Mouse (Mus musculus) adrenal gland, postnatal 25 days (tissue): Measurements from ENCODE around the gene Fam8a1. TPM values are rescaled to one million over a fixed set of nuclear protein-coding genes. Genes with fewer than 3 reads are reported as not detected.

Experiments
- DNase-seq: peaks from one replicate; pipeline ENCODE4 v3.0.0; 2021; ENCODE audit warnings: mixed read lengths
- long read RNA-seq: library from polyadenylated mRNA; stranded (forward); transcript quantifications from one replicate; pipeline ENCODE4 v2.0.0, GENCODE M21; 2021
- total RNA-seq: library from RNA; stranded (reverse); gene quantifications from 2 replicates; pipeline ENCODE4 v1.2.3, GENCODE M21; 2021

Fam8a1 gene
- 52.3 and 53.6 TPM in 2 replicates for total RNA-seq
- long read RNA-seq, transcript Fam8a1-201 (5 exons, 3,664 nt) = major isoform, 53 of 68 reads
- long read RNA-seq, partial matches to known transcripts = 4 of 68 reads
- long read RNA-seq, other reads (novel, unspliced or antisense) = 11 of 68 reads

DNA sequence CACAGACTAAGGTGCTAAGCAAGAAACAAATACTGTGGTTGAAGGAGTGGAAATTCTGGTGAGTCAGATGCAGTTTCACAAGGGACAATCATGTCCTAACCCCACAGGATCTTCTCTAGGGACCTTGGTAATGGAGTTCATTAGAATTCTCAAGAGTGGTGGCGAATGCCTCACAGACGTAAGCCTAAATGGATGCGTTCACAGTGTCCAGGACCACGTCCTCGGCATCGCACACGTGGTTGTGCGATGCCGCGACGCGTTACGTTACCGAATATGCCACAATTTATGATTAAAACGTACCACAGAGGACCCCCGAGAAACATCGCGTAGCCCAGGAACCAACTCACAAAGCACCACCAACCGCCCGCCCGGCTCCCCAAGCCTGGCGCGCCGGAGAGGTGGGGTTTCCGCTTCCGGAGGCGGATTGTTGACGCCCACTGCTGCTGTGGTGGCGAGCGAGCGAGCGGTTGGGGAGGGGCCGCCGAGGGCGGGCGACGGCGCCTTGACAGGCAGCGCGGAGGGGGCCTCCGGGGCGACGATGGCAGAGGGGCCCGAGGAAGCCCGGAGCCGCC is at the start of gene Fam8a1:
Gene Fam8a1, plus strand, starts transcription at position 475 of the 572 bp plus-strand sequence.
- DNase-seq = peak; percentile 92

DNA sequence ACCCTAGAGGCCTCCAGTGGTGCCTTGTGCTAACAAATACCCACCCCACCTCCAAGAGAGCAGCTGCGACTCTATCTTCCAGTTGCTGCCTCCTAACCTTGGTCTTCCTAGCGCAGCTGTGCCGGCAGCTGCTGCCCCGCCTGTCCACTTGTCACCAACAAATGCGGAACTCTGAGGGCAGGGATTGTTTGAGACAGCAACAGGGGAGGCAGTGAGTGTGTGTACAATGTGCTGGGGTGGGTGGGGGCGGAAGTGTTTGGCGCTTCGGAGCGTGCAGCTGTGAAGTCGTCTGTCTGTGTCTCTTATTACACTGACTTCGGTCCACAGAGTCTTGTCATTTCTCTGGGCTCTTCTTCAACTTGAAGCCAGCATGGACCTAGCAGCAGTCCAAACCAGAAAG is 49.7 kb upstream of the Fam8a1 start:
- DNase-seq = no peak

GRCm38 (mm10) chr13:46620964-46621757 is 48.2 kb upstream of the Fam8a1 start:
- DNase-seq = no peak

DNA sequence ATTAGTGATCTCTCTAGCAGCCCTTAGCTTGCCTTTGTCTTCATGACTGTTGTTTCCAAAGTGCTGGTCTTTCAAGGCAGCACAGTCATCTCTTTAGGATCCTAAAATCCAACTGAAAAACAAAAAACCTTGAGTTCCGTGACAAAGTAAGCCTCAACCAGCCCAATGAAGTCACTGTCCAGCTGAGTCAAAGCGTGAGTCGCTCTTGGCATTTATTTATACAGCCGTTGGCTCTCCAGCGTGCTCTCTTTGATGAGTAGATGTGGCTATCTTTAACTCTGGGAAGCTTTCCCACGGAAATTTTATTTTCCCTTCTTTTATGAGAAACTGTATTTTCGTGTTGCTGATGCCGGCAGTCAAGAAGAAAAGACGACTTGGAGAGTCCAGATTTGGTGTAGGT is 42.7 kb upstream of the Fam8a1 start:
- DNase-seq = peak; percentile 13

GRCm38 (mm10) chr13:46627841-46628240 is 41.5 kb upstream of the Fam8a1 start:
- no peak for DNase-seq

DNA sequence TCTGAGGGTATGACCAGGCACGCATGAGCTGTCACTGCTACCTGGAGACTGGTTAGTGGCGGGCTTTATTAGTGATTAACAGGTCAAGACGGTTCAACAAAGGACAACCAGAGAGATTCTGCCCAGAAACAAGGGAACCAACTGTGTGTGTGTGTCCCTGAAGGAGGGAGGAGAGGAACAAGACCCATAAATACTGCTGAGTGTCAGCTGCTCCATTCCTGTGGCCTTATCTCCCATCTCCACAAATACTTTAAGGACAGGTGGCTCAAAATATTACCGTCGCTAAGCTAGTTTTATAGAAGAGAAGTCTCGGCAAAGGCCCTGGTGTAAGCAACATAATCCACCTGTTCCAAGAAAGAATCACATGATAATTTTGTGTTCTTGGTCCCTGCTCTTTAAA is 39.9 kb upstream of the Fam8a1 start:
- no peak for DNase-seq

DNA sequence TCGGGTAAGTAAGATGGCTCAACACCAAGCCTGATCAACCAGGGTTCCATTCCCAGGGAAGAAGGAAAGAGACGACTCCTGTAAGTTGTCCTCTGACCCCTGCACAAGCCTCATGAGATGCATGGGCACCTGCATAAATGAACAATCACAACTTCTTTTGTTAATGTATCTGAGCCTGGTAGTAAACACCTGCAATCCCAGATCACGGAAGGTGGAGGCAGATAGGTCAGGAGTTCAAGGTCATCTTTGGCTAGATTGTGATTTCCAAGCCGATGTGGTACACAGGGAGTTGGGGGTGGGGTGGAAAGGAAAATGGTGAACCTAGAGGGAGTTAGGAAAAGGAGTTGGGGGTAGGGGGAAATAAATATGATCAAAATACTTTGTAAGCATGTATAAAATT is 36.5 kb upstream of the Fam8a1 start:
- no peak for DNase-seq

DNA sequence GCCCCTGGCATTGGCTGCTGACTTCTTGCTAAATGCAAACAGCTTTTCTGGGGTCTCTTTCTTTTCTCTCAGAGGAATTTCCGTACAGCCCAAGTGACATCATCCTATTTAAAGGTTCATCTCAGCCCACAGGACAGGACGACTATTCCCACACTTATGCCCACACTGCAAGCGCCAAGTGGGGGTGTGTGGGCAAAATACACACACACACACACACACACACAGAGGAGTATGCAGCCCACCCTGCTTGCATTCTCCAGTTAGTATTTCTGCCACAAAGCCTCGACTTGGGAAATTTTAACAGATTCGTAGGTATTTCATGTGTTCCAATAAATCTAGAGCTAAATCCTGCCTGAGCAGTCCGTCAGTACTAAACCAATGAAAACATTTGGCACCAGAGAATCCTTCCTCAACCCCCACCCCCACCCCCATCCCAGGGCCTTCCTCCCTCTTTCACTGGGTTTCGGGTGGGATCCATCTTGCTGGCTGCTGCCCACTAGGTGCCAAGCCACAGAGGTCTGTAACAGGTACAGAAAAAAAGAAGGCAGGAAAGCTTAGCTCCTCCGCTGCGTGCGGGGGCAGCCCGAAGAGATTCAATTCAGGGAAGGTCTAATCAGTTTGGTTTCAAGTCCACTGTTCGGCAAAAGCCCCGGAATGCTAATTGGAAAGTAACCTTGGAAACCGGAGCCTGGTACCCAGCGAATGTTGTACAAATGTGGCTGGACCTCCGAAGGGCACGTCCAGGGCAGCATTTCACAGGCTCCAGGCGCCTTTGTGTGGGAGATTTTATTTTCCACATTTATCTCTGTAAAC is 35.8 kb upstream of the Fam8a1 start:
- DNase-seq = no peak

DNA sequence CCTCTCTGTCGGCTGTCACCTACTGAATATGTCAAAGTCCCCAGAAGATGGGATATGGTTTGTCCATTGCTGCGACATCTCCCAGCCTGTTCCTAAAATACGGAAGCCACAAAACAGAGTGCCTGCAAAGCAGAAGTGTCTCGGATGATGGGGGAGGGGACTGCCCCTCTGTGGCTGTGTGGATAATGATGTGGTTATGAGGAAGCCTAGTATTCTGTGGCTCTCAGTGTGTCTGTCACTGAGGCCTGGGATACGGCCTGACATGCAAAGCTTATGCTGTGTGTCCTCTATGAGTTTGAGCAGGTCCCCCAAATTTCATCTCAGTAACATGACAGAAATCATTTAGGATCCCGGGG is 35.2 kb upstream of the Fam8a1 start:
- no peak for DNase-seq

- no peak for DNase-seq
Observed at GRCm38 (mm10) chr13:46640608-46641468, 28.5 kb upstream of the Fam8a1 start.

- no peak for DNase-seq
Observed at GRCm38 (mm10) chr13:46642318-46642717, 27.0 kb upstream of the Fam8a1 start.

GRCm38 (mm10) chr13:46644175-46644574 is 25.1 kb upstream of the Fam8a1 start:
- DNase-seq = no peak

DNA sequence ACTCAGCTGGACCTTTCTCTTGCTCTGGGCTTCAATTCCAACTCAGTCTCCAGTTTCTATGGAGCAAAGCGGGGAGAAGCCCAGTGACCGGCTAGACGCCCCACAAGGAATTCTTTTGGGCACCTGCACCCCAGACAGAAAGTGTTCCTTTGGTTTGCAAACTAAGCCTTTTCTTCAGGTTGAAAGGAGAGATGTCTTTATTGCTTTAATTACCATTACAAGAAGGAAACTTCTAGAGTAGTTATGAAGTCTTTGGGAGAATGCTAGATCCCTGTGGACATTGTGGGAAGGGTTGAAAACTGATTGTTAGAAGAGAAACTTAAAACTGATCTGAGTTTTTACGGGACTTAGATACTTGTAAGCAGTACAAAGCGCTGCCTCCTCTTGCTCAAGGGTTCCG is 23.8 kb upstream of the Fam8a1 start:
- DNase-seq = no peak

- no peak for DNase-seq
Observed at GRCm38 (mm10) chr13:46651853-46652252, 17.5 kb upstream of the Fam8a1 start.

DNA sequence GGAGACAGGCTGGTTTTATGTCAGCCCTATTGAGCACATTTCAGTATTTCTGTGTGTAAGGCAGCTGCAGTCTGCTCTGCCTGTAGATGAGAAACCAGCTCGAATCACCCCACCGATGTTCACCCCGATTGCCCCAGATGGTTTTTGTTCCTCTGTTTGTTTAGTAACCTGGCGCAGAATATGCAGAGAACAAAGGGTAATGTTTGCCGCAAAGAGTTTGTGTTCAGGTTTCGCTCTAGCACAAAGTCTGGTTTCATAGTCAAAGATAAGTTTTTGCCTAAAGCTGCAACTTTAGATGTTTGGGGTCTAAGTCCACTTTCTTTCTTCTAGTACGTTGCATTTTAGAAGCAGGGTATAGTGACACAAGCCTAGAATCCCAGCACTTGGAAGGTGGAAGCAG is 16.7 kb upstream of the Fam8a1 start:
- DNase-seq = no peak

GRCm38 (mm10) chr13:46653671-46654070 is 15.7 kb upstream of the Fam8a1 start:
- no peak for DNase-seq

- DNase-seq = no peak
Observed at GRCm38 (mm10) chr13:46654566-46654965, 14.8 kb upstream of the Fam8a1 start.

DNA sequence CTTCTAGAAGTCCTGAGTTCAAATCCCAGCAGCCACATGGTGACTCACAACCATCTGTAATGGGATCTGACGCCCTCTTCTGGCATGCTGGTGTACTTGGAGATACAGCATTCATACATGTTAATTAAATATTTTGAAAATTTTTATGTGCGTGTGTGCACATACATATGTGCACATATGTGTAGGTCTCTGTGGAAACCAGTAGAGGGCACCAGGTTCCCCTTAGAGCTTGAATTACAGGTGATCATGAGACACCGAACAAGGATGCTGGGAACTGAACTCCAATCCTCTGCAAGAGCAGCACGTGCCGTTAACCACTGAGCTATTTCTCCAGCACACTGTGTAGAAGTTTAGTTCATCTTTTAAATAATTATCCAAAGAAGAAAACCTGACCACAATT is 10.1 kb upstream of the Fam8a1 start:
- DNase-seq = no peak

DNA sequence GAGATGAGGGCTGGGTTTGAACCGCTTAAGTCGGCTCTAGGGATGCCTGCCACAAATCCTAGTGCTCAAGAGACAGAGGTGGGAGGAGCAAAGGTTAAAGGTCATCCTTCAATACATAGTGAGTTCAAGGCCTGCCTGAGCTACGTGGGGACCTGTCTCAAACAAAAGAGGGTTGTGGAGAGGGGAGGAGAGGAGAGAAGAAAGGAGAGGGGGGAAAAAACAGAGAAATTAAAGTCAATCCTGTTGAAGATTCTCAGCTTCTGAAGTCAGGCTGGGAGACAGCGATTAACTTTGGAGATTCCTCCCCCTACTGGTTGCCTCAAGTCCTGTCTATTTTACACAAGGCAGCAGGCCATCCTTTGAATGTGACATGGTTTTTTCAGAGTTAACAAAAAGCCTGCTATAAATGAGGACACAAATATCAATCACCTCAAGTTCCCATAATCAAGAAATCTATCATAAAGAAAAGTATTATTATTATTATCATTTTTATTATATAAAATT is 5.8 kb upstream of the Fam8a1 start:
- no peak for DNase-seq

DNA sequence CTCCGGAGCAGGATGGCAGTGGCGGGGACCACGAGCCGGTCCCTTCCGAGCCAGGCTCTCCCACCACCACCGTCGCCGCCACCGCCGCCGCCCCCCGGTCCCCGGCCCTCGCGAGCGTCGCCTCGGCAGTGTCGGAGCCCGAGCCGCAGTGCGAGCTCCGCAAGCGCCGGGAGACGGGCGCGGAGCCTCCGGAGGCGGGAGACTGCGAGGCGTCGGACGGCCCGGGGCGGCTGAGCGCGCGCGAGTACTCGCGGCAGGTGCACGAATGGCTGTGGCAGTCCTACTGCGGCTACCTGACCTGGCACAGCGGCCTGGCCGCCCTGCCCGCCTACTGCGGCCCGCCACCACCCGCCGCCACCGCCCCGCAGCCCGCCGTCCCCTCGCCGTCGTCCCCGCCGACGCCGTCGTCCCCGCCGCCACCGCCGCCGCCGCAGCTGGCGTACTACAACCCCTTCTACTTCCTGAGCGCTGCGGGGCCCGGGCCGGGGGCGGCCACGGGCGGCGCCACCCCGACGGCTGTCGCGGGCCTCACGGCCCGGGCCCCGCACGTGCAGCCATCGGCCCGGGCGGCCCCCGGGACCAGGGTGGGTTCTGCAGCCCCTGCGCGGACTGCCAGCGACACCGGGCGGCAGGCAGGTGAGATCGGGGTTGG is 424 bp downstream of the Fam8a1 start:
- peak; percentile 31 for DNase-seq

- DNase-seq = no peak
Observed at GRCm38 (mm10) chr13:46670514-46670913, 1.2 kb downstream of the Fam8a1 start.
